Mouse (Mus musculus): ENCODE measurements around the gene Gm10277.
A peak's percentile ranks its signal among the peaks of the same experiment; 100 is the strongest.
"Not testable (repeated sequence)": the region's sequence is repeated elsewhere in the genome, so short reads cannot be mapped to it uniquely, and the experiment has no call there.

The Gm10277 gene

GRCm38 (mm10) chr11:77771879-77772713 is 15.5 kb downstream of the Gm10277 start:
- DNase-seq (ENCODE audit: low spot score in 2 of 2): no peak

- DNase-seq (ENCODE audit: low spot score in 2 of 2): no peak
Measured at GRCm38 (mm10) chr11:77770346-77770745, 17.2 kb downstream of the Gm10277 start.

GRCm38 (mm10) chr11:77769496-77769895 is 18.1 kb downstream of the Gm10277 start:
- no peak for DNase-seq (ENCODE audit: low spot score in 2 of 2)

GRCm38 (mm10) chr11:77766351-77767001 is 21.1 kb downstream of the Gm10277 start:
- peak; percentile 39 to 54 for DNase-seq (ENCODE audit: low spot score in 2 of 2)

- peak in 1 of 2 experiments; percentile 8 for DNase-seq (ENCODE audit: low spot score in 2 of 2)
Measured at GRCm38 (mm10) chr11:77765459-77765777, 22.1 kb downstream of the Gm10277 start.

- DNase-seq (ENCODE audit: low spot score in 2 of 2): peak; percentile 68 to 87
Measured at GRCm38 (mm10) chr11:77764694-77765458, 22.7 kb downstream of the Gm10277 start.

- DNase-seq (ENCODE audit: low spot score in 2 of 2): peak; percentile 50 to 52
Measured at GRCm38 (mm10) chr11:77763673-77764340, 23.7 kb downstream of the Gm10277 start.

- peak; percentile 74 to 81 for DNase-seq (ENCODE audit: low spot score in 2 of 2)
Measured at GRCm38 (mm10) chr11:77762783-77763672, 24.5 kb downstream of the Gm10277 start, which contains the start of gene Myo18a. TSS of gene Myo18a (plus strand) at chr11:77763246.

- no peak for DNase-seq (ENCODE audit: low spot score in 2 of 2)
Measured at GRCm38 (mm10) chr11:77760031-77760430, 27.5 kb downstream of the Gm10277 start.

- DNase-seq (ENCODE audit: low spot score in 2 of 2): no peak
Measured at GRCm38 (mm10) chr11:77753469-77753868, 34.1 kb downstream of the Gm10277 start.

- no peak for DNase-seq (ENCODE audit: low spot score in 2 of 2)
Measured at GRCm38 (mm10) chr11:77752525-77752924, 35.0 kb downstream of the Gm10277 start.

- DNase-seq (ENCODE audit: low spot score in 2 of 2): no peak
Measured at GRCm38 (mm10) chr11:77748996-77749395, 38.6 kb downstream of the Gm10277 start.

- DNase-seq (ENCODE audit: low spot score in 2 of 2): not testable (repeated sequence)
Measured at GRCm38 (mm10) chr11:77747103-77747502, 40.4 kb downstream of the Gm10277 start.

GRCm38 (mm10) chr11:77746652-77747051 is 40.9 kb downstream of the Gm10277 start:
- no peak for DNase-seq (ENCODE audit: low spot score in 2 of 2)

- DNase-seq (ENCODE audit: low spot score in 2 of 2): peak in 1 of 2 experiments; percentile 7
Measured at GRCm38 (mm10) chr11:77743966-77744365, 43.6 kb downstream of the Gm10277 start.

- DNase-seq (ENCODE audit: low spot score in 2 of 2): no peak
Measured at GRCm38 (mm10) chr11:77738555-77738954, 49.0 kb downstream of the Gm10277 start.

GRCm38 (mm10) chr11:77737289-77737688 is 50.3 kb downstream of the Gm10277 start:
- peak; percentile 62 to 80 for DNase-seq (ENCODE audit: low spot score in 2 of 2)
